Mouse (Mus musculus): Measurements from ENCODE around the gene BC030499. TPM values are rescaled to one million over a fixed set of nuclear protein-coding genes. Genes with fewer than 3 reads are reported as not detected.
"Not testable (repeated sequence)": the region's sequence is repeated elsewhere in the genome, so short reads cannot be mapped to it uniquely, and the experiment has no call there.

Gene BC030499
- total RNA-seq, 2 experiments from 2014 or later, result 21.1 to 29.5 TPM

- no peak for DNase-seq (ENCODE audit: extremely low spot score in 1 of 2, low spot score in 2 of 2)
- no peak for TF ChIP-seq CTCF (IDR thresholded peaks at IDR 0.05)
- intact Hi-C loops (cut with DNase I), result no loop called here
These were observed 25.1 kb upstream of the BC030499 start for GRCm38 (mm10) chr11:78265571-78265970.

GRCm38 (mm10) chr11:78271986-78272385, 18.7 kb upstream of the BC030499 start:
- peak; percentile 62 to 67 for DNase-seq (ENCODE audit: extremely low spot score in 1 of 2, low spot score in 2 of 2)
- intact Hi-C loops (cut with DNase I), result loop anchor here (5.0 kb wide), 1 partner anchor 45 kb away; no protein-coding TSS in a partner anchor
- no peak for TF ChIP-seq CTCF (IDR thresholded peaks at IDR 0.05)
- Histone ChIP-seq H3K4me3 (no peak overlapping the region), H3K27ac (peak overlapping the region; percentile 28; the same call in 1 of the 2 replicates)

More at GRCm38 (mm10) chr11:78265571-78265970, 25.1 kb upstream of the BC030499 start:
- H3K4me3 ChIP-seq, result no peak overlapping the region
- no peak overlapping the region for H3K27ac ChIP-seq

DNA sequence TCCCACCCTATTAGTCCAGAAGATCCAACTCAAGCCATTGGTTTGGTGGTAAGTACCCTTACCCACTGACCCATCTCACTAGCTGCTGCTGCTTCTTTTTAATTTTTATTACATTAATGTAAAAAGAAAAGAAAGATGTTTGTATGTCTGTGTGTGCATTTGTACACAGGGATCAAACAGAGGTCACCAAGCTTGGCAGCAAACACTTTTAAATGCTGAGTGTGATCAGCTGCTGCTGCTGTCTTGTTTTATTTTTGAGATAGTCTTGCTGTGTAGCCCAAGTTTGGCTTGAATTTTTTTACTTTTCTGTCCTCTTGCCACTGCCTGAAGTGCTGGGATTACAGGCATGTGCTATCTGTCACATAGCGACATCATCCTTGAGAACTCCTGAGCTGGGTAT, 15.0 kb upstream of the BC030499 start:
- no peak for DNase-seq (ENCODE audit: extremely low spot score in 1 of 2, low spot score in 2 of 2)
- no peak for TF ChIP-seq CTCF (IDR thresholded peaks at IDR 0.05)
- no peak overlapping the region for H3K4me3 ChIP-seq
- no peak overlapping the region for H3K27ac ChIP-seq
- intact Hi-C loops (cut with DNase I), result no loop called here

DNA sequence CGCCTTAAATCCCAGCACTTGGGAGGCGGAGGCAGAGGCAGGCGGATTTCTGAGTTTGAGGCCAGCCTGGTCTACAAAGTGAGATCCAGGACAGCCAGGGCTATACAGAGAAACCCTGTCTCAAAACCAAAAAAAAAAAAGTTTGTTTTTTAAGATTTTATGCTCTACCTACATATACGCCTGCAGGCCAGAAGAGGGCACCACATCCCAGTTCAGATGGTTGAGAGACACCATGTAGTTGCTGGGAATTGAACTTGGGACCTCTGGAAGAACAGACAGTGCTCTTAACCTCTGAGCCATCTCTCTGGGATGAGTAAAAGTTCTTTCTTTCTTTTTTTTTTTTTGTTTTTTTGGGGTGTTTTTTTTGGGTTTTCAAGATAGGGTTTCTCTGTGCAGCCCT, 14.5 kb upstream of the BC030499 start:
- H3K4me3 ChIP-seq; intact Hi-C loops (cut with DNase I); H3K27ac ChIP-seq; DNase-seq (ENCODE audit: extremely low spot score in 1 of 2, low spot score in 2 of 2): not testable (repeated sequence)
- TF ChIP-seq CTCF (IDR thresholded peaks at IDR 0.05), result peak; percentile 40

- no peak overlapping the region for H3K27ac ChIP-seq
- intact Hi-C loops (cut with DNase I), result no loop called here
- no peak for TF ChIP-seq CTCF (IDR thresholded peaks at IDR 0.05)
- DNase-seq (ENCODE audit: extremely low spot score in 1 of 2, low spot score in 2 of 2), result no peak
- no peak overlapping the region for H3K4me3 ChIP-seq
These were observed 11.8 kb upstream of the BC030499 start for GRCm38 (mm10) chr11:78278853-78279252.

- H3K4me3 ChIP-seq, result no peak overlapping the region
- no peak for TF ChIP-seq CTCF (IDR thresholded peaks at IDR 0.05)
- no peak for DNase-seq (ENCODE audit: extremely low spot score in 1 of 2, low spot score in 2 of 2)
- peak overlapping the region; percentile 10; the same call in 1 of the 2 replicates for H3K27ac ChIP-seq
- intact Hi-C loops (cut with DNase I), result no loop called here
These were observed 11.1 kb upstream of the BC030499 start for GRCm38 (mm10) chr11:78279586-78279985.

GRCm38 (mm10) chr11:78289146-78289763, 1.4 kb upstream of the BC030499 start:
- no peak overlapping the region for H3K4me3 ChIP-seq
- TF ChIP-seq CTCF (IDR thresholded peaks at IDR 0.05), result no peak
- no peak overlapping the region for H3K27ac ChIP-seq
- intact Hi-C loops (cut with DNase I), result no loop called here
- no peak for DNase-seq (ENCODE audit: extremely low spot score in 1 of 2, low spot score in 2 of 2)

- Histone ChIP-seq H3K27ac (no peak overlapping the region), H3K4me3 (no peak overlapping the region)
- TF ChIP-seq CTCF (IDR thresholded peaks at IDR 0.05), result no peak
- DNase-seq (ENCODE audit: extremely low spot score in 1 of 2, low spot score in 2 of 2), result no peak
- intact Hi-C loops (cut with DNase I), result no loop called here
These were observed 3.9 kb downstream of the BC030499 start for GRCm38 (mm10) chr11:78294585-78294984.

DNA sequence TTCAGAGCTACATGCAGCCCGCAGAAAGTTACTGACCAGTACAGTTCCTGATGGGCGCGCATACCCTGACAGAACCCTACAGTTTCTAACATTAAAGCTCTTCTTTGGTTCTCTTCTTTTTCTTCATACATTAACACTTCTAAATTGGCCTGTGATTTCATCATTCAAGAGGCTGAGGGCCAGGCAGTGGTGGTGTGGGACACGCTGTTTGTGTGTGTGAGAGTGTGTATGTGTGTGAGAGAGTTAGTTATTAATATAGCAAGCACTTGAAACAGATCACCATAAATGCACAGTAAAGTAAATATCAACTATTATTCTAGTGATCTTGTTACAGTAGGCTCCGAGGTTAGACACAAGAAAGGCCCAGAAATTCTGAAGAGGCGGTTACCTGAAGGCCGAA, 10.3 kb downstream of the BC030499 start:
- H3K4me3 ChIP-seq, result peak overlapping the region; percentile 51
- H3K27ac ChIP-seq, result peak overlapping the region; percentile 66
- no peak for TF ChIP-seq CTCF (IDR thresholded peaks at IDR 0.05)
- intact Hi-C loops (cut with DNase I), result no loop called here
- no peak for DNase-seq (ENCODE audit: extremely low spot score in 1 of 2, low spot score in 2 of 2)

DNA sequence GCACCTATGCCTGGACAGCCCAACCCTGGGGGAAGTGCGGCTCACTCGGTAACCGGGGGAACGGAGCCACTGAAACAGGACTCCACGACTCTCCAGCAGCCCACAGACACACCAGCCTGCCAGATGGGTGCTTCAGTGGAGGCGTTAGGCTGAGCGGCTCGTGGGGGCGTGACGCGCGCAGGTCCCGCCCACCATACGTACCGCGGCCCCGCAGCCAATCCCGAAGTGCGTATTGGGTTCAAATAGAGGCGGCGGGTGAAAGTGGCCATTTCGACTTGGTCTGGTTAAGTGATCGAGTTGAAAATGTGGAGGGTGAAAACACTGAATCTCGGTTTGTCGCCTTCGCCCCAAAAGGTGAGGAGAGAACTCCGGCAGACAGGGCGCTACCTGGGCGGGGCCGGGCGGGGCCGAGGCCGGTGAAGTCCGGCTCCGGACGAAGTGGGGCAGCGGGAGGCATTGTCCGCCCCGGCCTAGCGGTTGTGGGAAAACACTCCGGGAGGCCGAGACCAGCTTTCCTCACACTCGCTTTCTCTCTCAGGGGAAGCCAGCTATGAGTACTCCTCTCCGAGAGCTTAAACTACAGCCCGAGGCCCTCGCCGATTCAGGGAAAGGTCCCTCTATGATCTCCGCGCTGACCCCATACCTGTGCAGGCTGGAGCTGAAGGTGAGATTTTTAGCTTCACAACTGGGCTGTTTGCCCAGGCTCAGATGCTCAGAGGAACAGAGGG, 10.9 kb downstream of the BC030499 start, which contains the start of gene Spag5:
TSS of gene Spag5 (plus strand) at position 173 of the 728 bp plus-strand sequence.
- Histone ChIP-seq H3K4me3 (peak within 1 kb of the TSS; percentile 51), H3K27ac (peak within 1 kb of the TSS; percentile 66)
- TF ChIP-seq CTCF (IDR thresholded peaks at IDR 0.05), result no peak; the same call in 1 of the 2 replicates
- peak; percentile 88 to 91 for DNase-seq (ENCODE audit: extremely low spot score in 1 of 2, low spot score in 2 of 2)
- intact Hi-C loops (cut with DNase I), result no loop called here

GRCm38 (mm10) chr11:78305272-78305671, 14.6 kb downstream of the BC030499 start:
- Histone ChIP-seq H3K27ac (no peak overlapping the region), H3K4me3 (no peak overlapping the region)
- TF ChIP-seq CTCF (IDR thresholded peaks at IDR 0.05), result no peak
- intact Hi-C loops (cut with DNase I), result no loop called here
- DNase-seq (ENCODE audit: extremely low spot score in 1 of 2, low spot score in 2 of 2), result no peak

DNA sequence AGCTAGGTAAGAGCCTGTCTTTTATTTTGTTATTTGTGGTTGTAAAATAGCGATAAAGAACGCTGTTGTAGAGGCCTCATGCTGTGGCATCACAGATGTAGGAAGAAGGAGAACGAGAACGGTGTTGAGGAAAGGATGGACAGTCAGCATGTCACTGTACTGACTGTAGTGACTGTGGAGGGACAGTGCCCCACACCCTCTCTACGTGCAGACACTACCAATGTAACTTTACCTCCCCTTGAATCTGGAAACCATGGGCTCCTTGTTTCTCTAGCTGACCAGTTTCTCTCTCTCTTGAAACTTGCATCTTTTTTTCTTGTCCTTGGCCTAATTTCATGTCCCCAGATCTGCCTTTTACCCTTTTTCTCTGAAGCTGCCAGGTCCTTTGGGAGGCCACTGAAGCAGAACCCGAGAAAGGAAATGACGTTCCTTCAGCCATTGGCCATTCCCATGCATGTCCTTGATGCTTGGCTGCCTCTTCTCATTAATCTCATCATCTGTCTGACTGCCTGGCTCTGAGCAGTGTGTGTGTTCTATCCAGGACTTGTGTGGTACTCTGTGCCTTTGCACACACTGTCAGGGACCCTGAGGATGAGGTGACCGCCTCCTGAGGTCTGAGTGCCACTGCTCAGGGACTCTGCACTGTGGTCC, 20.3 kb downstream of the BC030499 start:
- intact Hi-C loops (cut with DNase I), result no loop called here
- TF ChIP-seq CTCF (IDR thresholded peaks at IDR 0.05), result no peak
- Histone ChIP-seq H3K4me3 (no peak overlapping the region), H3K27ac (no peak overlapping the region)
- no peak for DNase-seq (ENCODE audit: extremely low spot score in 1 of 2, low spot score in 2 of 2)
